Mouse (Mus musculus) forebrain, embryonic 11.5 days (tissue): Measurements from ENCODE around the gene Ccdc148. TPM values are rescaled to one million over a fixed set of nuclear protein-coding genes. Genes with fewer than 3 reads are reported as not detected.

Experiments used
- ATAC-seq: fragments of 200-750 bp; cut with Nextera tagmentation; replicated peaks from 2 replicates; pipeline ENCODE4 v1.8.0; 2017; ENCODE audit warnings: moderate TSS enrichment; ENCODE audit not compliant: low FRiP score
- DNase-seq: peaks from one replicate; pipeline ENCODE4 v3.0.0-alpha.2; 2017; ENCODE audit warnings: low spot score
- H3K27ac ChIP-seq: fragments of 300-500 bp; sonication (generic); 2 replicates; pipeline ENCODE4 v1.5.1; 2014; ENCODE audit warnings: low read depth, low read length
- H3K27me3 ChIP-seq: fragments of 300-500 bp; sonication (generic); 2 replicates; pipeline ENCODE4 v1.6.1; 2014; ENCODE audit warnings: mild to moderate bottlenecking, low read length, mixed read lengths; ENCODE audit not compliant: control insufficient read depth, insufficient read depth
- H3K36me3 ChIP-seq: fragments of 300-500 bp; sonication (generic); 2 replicates; pipeline ENCODE4 v1.6.1; 2014; ENCODE audit warnings: mild to moderate bottlenecking, low read length, moderate library complexity, mixed read lengths; ENCODE audit not compliant: control insufficient read depth, insufficient read depth
- H3K4me1 ChIP-seq: fragments of 300-500 bp; sonication (generic); replicated peaks from 2 replicates; pipeline ENCODE4 v1.6.1; 2014; ENCODE audit warnings: low read length, mixed read lengths; ENCODE audit not compliant: control insufficient read depth, insufficient read depth
- H3K4me2 ChIP-seq: fragments of 300-500 bp; sonication (generic); 2 replicates; pipeline ENCODE4 v1.6.1; 2014; ENCODE audit warnings: low read depth, mild to moderate bottlenecking, low read length, moderate library complexity, mixed read lengths; ENCODE audit not compliant: severe bottlenecking
- H3K4me3 ChIP-seq: fragments of 300-500 bp; sonication (generic); 2 replicates; pipeline ENCODE4 v1.5.1; 2014; ENCODE audit warnings: low read depth, low read length
- H3K9ac ChIP-seq: fragments of 300-500 bp; sonication (generic); 2 replicates; pipeline ENCODE4 v1.6.1; 2014; ENCODE audit warnings: low read length
- H3K9me3 ChIP-seq: fragments of 300-500 bp; sonication (generic); 2 replicates; pipeline ENCODE4 v1.6.1; 2016; ENCODE audit warnings: low read length, mixed read lengths; ENCODE audit not compliant: control insufficient read depth
- WGBS: fragments of 180-500 bp; shearing (Covaris S2); extraction: QIAGEN DNeasy Blood & Tissue Kit; methylation state at CpG from one replicate; pipeline ENCODE4 v1.1.7; 2014; 5-methylcytosine and 5-hydroxymethylcytosine counted together
- polyA plus RNA-seq: library from polyadenylated mRNA; unstranded; fragments of >200 nt; fragmentation: Nextera tagmentation; extraction: Ambion mirVana; gene quantifications from 2 replicates; pipeline ENCODE4 v1.2.1, GENCODE M21; 2014

Gene Ccdc148
- polyA plus RNA-seq, 1 experiment from 2014 or later, result 0.68 TPM

DNA sequence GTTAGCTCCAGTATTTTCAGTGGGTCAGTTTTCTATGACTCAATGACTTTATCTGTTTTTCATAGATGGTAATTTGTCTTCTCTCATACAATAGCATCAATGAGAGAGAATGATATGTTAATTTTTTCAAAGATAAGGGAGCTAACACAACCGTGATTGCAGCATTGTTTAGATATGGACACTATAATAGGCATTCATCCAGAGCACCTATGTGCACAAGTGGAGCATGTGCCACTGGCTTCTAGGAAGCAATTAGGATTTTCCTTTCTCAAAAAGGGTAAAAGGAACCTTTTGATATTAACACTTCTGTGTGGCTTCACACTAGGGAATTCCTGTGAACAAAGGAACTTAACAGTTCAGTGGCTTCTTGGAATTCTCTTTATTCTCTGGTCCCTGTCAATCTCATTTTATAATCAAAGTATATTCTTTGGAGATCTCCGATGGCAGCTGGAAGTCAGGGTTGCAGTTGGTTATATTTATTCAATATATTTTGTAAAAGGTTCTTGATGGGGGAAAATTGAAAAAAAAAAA, 203.6 kb downstream of the Ccdc148 start:
- Histone ChIP-seq H3K36me3 (no peaks in the 10 kb centered on the region), H3K9ac (no peak overlapping the region), H3K4me1 (no peaks in the 10 kb centered on the region), H3K4me3 (no peak overlapping the region), H3K27me3 (no peaks in the 10 kb centered on the region), H3K9me3 (no peaks in the 10 kb centered on the region), H3K4me2 (no peak overlapping the region), H3K27ac (no peak overlapping the region)
- no peak for DNase-seq
- ATAC-seq, result no peak
- WGBS, result 9% methylated on average over 2 of the region's 2 CpGs

- 52% methylated on average over 2 of the region's 2 CpGs for WGBS
- H3K4me3 ChIP-seq, result no peak overlapping the region
- H3K36me3 ChIP-seq, result no peaks in the 10 kb centered on the region
- DNase-seq (no peak), ATAC-seq (no peak)
- no peak overlapping the region for H3K9ac ChIP-seq
- no peaks in the 10 kb centered on the region for H3K9me3 ChIP-seq
- no peak overlapping the region for H3K4me2 ChIP-seq
- H3K27me3 ChIP-seq, result no peaks in the 10 kb centered on the region
- no peak overlapping the region for H3K27ac ChIP-seq
- no peaks in the 10 kb centered on the region for H3K4me1 ChIP-seq
These were observed 204.1 kb downstream of the Ccdc148 start for GRCm38 (mm10) chr2:58956351-58956750.

DNA sequence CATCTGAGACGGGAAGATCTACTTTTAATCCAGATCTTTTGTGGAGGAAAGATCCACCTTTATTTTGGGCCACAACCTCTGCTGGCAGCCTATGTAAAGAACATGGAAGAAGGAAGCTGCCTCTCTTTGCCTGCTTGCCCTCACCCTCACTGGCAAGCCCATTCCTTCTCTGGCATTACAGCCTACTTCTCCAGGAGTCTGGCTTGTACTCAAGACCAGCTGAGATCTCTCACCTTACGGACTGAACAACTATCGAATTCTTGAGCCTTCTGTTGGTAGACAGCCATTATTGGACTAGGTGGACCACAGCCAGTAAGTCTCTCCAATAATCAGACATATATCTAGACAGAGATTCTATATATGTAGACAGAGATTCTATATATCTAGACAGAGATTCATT, 208.4 kb downstream of the Ccdc148 start:
- DNase-seq (no peak), ATAC-seq (no peak)
- Histone ChIP-seq H3K9ac (no peak overlapping the region), H3K9me3 (no peaks in the 10 kb centered on the region), H3K36me3 (no peaks in the 10 kb centered on the region), H3K4me3 (no peak overlapping the region), H3K4me1 (no peaks in the 10 kb centered on the region), H3K4me2 (no peak overlapping the region), H3K27ac (no peak overlapping the region), H3K27me3 (no peaks in the 10 kb centered on the region)
- 88% methylated on average over 3 of the region's 3 CpGs for WGBS

DNA sequence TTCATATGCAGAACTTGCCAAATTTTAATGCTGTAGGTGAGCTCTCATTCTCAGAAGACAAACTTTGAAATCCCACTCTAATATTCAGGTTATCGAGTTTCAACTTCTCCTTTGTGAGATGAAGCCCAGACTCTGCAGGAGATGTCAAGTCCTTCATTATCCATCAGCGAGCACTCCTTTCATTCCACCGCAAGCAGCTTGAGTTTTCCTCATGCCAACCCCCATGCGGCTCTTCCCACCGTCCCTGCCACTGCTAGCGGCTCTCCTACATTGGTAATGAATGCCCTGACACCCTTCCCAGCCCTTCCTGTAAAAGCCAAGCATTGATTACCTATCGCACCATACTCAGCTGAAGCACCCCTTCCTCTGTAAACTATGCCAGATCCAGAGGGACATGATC, 211.7 kb downstream of the Ccdc148 start:
- H3K9ac ChIP-seq, result no peak overlapping the region
- H3K36me3 ChIP-seq, result no peaks in the 10 kb centered on the region
- H3K27me3 ChIP-seq, result no peaks in the 10 kb centered on the region
- H3K9me3 ChIP-seq, result no peaks in the 10 kb centered on the region
- no peak overlapping the region for H3K4me3 ChIP-seq
- H3K4me2 ChIP-seq, result no peak overlapping the region
- ATAC-seq, result no peak
- WGBS, result 65% methylated on average over 7 of the region's 7 CpGs
- no peak for DNase-seq
- no peaks in the 10 kb centered on the region for H3K4me1 ChIP-seq
- H3K27ac ChIP-seq, result no peak overlapping the region

- H3K4me1 ChIP-seq, result no peaks in the 10 kb centered on the region
- no peaks in the 10 kb centered on the region for H3K27me3 ChIP-seq
- WGBS, result 90% methylated on average over 4 of the region's 4 CpGs
- H3K4me3 ChIP-seq, result no peak overlapping the region
- H3K9ac ChIP-seq, result no peak overlapping the region
- H3K27ac ChIP-seq, result no peak overlapping the region
- no peak for DNase-seq
- H3K4me2 ChIP-seq, result no peak overlapping the region
- no peaks in the 10 kb centered on the region for H3K9me3 ChIP-seq
- no peak for ATAC-seq
- H3K36me3 ChIP-seq, result no peaks in the 10 kb centered on the region
These were observed 219.1 kb downstream of the Ccdc148 start for GRCm38 (mm10) chr2:58941361-58941760.

GRCm38 (mm10) chr2:58925551-58925950, 234.9 kb downstream of the Ccdc148 start:
- WGBS, result 99% methylated on average over 2 of the region's 2 CpGs
- H3K27ac ChIP-seq, result no peak overlapping the region
- H3K4me3 ChIP-seq, result no peak overlapping the region
- H3K9me3 ChIP-seq, result no peaks in the 10 kb centered on the region
- ATAC-seq (no peak), DNase-seq (no peak)
- H3K36me3 ChIP-seq, result no peaks in the 10 kb centered on the region
- no peak overlapping the region for H3K9ac ChIP-seq
- H3K4me2 ChIP-seq, result no peak overlapping the region
- H3K4me1 ChIP-seq, result no peaks in the 10 kb centered on the region
- H3K27me3 ChIP-seq, result no peaks in the 10 kb centered on the region

DNA sequence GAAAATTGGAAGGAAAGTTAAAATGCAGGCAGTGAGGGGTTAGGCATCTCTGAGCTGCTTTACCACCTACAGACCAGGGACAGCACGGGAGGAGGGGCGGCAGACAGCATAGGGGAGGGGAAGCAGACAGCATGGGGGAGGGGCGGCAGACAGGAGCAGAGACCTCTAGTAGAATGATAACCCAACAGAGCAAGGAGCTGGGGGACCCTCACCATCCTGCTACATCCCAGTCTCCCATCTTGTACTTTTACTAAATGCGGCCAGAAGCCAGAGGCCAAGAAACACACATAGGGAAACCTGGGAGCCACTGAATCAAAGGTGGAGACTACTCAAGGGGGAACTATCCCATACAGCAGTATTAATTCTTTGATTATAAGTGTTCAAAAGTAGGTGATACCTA, 242.1 kb downstream of the Ccdc148 start:
- H3K9me3 ChIP-seq, result no peaks in the 10 kb centered on the region
- H3K4me3 ChIP-seq, result no peak overlapping the region
- no peaks in the 10 kb centered on the region for H3K4me1 ChIP-seq
- H3K27me3 ChIP-seq, result no peaks in the 10 kb centered on the region
- no peak overlapping the region for H3K27ac ChIP-seq
- WGBS, result 37% methylated on average over 4 of the region's 4 CpGs
- no peaks in the 10 kb centered on the region for H3K36me3 ChIP-seq
- no peak overlapping the region for H3K9ac ChIP-seq
- ATAC-seq (no peak), DNase-seq (no peak)
- no peak overlapping the region for H3K4me2 ChIP-seq

- Histone ChIP-seq H3K27ac (no peak overlapping the region), H3K4me1 (no peaks in the 10 kb centered on the region), H3K9ac (no peak overlapping the region), H3K27me3 (no peaks in the 10 kb centered on the region), H3K9me3 (no peaks in the 10 kb centered on the region), H3K4me2 (no peak overlapping the region), H3K36me3 (no peaks in the 10 kb centered on the region), H3K4me3 (no peak overlapping the region)
- ATAC-seq, result no peak
- DNase-seq, result no peak
- 91% methylated on average over 9 of the region's 9 CpGs for WGBS
These were observed 248.1 kb downstream of the Ccdc148 start for GRCm38 (mm10) chr2:58912339-58912738.

DNA sequence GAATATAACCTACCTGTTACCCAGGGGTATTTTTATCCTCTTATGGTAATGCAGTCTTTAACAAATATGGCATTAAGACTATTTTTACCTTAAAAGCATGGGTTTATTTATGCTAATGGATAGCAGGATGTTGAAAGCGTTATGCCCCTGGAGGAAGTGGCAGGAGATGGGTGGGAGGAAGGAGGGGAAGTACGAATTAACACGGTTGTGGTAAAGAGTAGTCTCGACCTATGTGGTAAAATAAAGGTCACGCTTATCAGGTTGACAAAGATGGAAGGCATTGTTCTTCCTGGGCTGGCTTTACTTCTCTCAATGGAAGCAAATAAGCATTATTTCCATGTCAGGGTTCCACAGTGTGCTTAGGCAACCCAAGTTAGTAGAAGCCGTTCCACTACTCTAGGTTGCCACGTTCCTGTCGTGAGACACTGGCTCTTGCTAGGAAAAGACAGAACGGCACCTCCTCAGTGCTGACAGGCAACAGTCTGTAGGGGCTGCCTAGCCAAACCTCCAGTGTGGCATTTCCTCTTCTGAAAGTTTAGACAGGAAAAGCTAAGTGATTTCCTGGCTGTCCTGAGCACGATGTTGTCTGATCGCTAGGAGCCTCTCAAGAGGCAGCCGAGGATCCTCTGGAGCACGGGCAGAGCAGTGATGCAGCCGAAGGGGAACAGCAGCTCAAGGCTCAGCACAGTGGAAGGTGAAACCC, 253.5 kb downstream of the Ccdc148 start:
- no peak for ATAC-seq
- WGBS, result 68% methylated on average over 14 of the region's 14 CpGs
- H3K36me3 ChIP-seq, result no peaks in the 10 kb centered on the region

More for the DNA sequence above, 253.5 kb downstream of the Ccdc148 start:
- Histone ChIP-seq H3K4me2 (no peak overlapping the region), H3K27me3 (no peaks in the 10 kb centered on the region), H3K9me3 (no peaks in the 10 kb centered on the region), H3K4me3 (no peak overlapping the region), H3K27ac (no peak overlapping the region), H3K9ac (no peak overlapping the region), H3K4me1 (no peaks in the 10 kb centered on the region)
- DNase-seq, result no peak
